Mouse (Mus musculus) erythroblast, embryonic 14.5 days (primary cell): ENCODE results near the gene Insyn1. TPM values are rescaled to one million over a fixed set of nuclear protein-coding genes. Genes with fewer than 3 reads are reported as not detected.

Source experiments
- H3K27me3 ChIP-seq: 2 replicates; pipeline ENCODE4 v1.6.1; 2012; ENCODE audit warnings: inconsistent platforms; ENCODE audit not compliant: control insufficient read depth
- H3K36me3 ChIP-seq: 2 replicates; pipeline ENCODE4 v1.6.1; 2012; ENCODE audit warnings: mild to moderate bottlenecking, inconsistent platforms; ENCODE audit not compliant: control insufficient read depth
- H3K4me1 ChIP-seq: 2 replicates; pipeline ENCODE4 v1.6.1; 2012; ENCODE audit warnings: inconsistent platforms; ENCODE audit not compliant: control insufficient read depth
- H3K4me3 ChIP-seq: replicated peaks from 2 replicates; pipeline ENCODE3; 2012; ENCODE audit warnings: moderate library complexity, mild to moderate bottlenecking, inconsistent platforms
- H3K9me3 ChIP-seq: 2 replicates; pipeline ENCODE4 v1.6.1; 2012; ENCODE audit warnings: low read length, inconsistent platforms, mixed read lengths; ENCODE audit not compliant: control insufficient read depth
- GATA1 ChIP-seq: IDR thresholded peaks from 2 replicates; pipeline ENCODE4 v1.6.1; 2012; ENCODE audit warnings: low read length, inconsistent platforms, mixed read lengths
- TAL1 ChIP-seq: IDR thresholded peaks from 3 replicates; pipeline ENCODE4 v1.6.1; 2012; ENCODE audit warnings: low read length, inconsistent platforms, mixed read lengths
- polyA plus RNA-seq: library from polyadenylated mRNA; stranded (reverse); fragments of >175 nt; gene quantifications from 2 replicates; pipeline ENCODE4 v1.2.3, GENCODE M21; 2012

Insyn1 gene
- polyA plus RNA-seq, 1 experiment: not detected

- Histone ChIP-seq H3K4me1 (peaks cover 3% of the 10 kb centered on the region), H3K9me3 (no peaks in the 10 kb centered on the region), H3K36me3 (no peaks in the 10 kb centered on the region), H3K4me3 (no peak overlapping the region), H3K27me3 (no peaks in the 10 kb centered on the region; the same call in 1 of the 2 replicates)
- no peak for TF ChIP-seq GATA1
- TF ChIP-seq TAL1: no peak
Observed at GRCm38 (mm10) chr9:58544879-58545324, 56.5 kb downstream of the Insyn1 start.

- Histone ChIP-seq H3K36me3 (no peaks in the 10 kb centered on the region), H3K27me3 (no peaks in the 10 kb centered on the region; the same call in 1 of the 2 replicates), H3K4me3 (no peak overlapping the region), H3K9me3 (no peaks in the 10 kb centered on the region), H3K4me1 (peaks cover 3% of the 10 kb centered on the region)
- TF ChIP-seq GATA1: no peak
- TF ChIP-seq TAL1: no peak
Observed at GRCm38 (mm10) chr9:58545428-58545827, 57.0 kb downstream of the Insyn1 start.

GRCm38 (mm10) chr9:58546630-58547360 is 58.4 kb downstream of the Insyn1 start:
- no peaks in the 10 kb centered on the region for H3K9me3 ChIP-seq
- peaks cover 2% of the 10 kb centered on the region for H3K4me1 ChIP-seq
- H3K4me3 ChIP-seq: no peak overlapping the region
- TF ChIP-seq TAL1 (no peak), GATA1 (no peak)
- no peaks in the 10 kb centered on the region for H3K36me3 ChIP-seq
- H3K27me3 ChIP-seq: peaks cover 1% of the 10 kb centered on the region

GRCm38 (mm10) chr9:58548897-58549296 is 60.5 kb downstream of the Insyn1 start:
- no peaks in the 10 kb centered on the region for H3K36me3 ChIP-seq
- H3K27me3 ChIP-seq: peaks cover 22% of the 10 kb centered on the region
- TF ChIP-seq GATA1 (no peak), TAL1 (no peak)
- H3K4me3 ChIP-seq: no peak overlapping the region
- H3K4me1 ChIP-seq: no peaks in the 10 kb centered on the region
- no peaks in the 10 kb centered on the region for H3K9me3 ChIP-seq

Other genes with a start within 250 kb of the Insyn1 start
- 6.8 and 10.8 TPM in 2 replicates for gene Pml, start 238.8 kb upstream of the Insyn1 start, polyA plus RNA-seq
- gene Stoml1, start 235.4 kb upstream of the Insyn1 start, polyA plus RNA-seq: 0.10 TPM in 1 of 2 replicates, not detected in the other
- 0.01 TPM in 1 of 2 replicates, not detected in the other for gene Loxl1, start 175.4 kb upstream of the Insyn1 start, polyA plus RNA-seq
- gene Tbc1d21, start 118.1 kb upstream of the Insyn1 start, polyA plus RNA-seq: not detected in 2 replicates
- 0.01 TPM in 1 of 2 replicates, not detected in the other for gene Cd276, start 66.8 kb downstream of the Insyn1 start, polyA plus RNA-seq
- 31.4 and 44.6 TPM in 2 replicates for gene Nptn, start 93.6 kb downstream of the Insyn1 start, polyA plus RNA-seq